Mouse (Mus musculus): ENCODE measurements around the gene Trf. TPM values are rescaled to one million over a fixed set of nuclear protein-coding genes. Genes with fewer than 3 reads are reported as not detected.

Trf gene
- polyA plus RNA-seq (2015; fragmentation: Nextera tagmentation; extraction: Ambion mirVana) = 18,368 and 22,262 TPM in 2 replicates

DNA sequence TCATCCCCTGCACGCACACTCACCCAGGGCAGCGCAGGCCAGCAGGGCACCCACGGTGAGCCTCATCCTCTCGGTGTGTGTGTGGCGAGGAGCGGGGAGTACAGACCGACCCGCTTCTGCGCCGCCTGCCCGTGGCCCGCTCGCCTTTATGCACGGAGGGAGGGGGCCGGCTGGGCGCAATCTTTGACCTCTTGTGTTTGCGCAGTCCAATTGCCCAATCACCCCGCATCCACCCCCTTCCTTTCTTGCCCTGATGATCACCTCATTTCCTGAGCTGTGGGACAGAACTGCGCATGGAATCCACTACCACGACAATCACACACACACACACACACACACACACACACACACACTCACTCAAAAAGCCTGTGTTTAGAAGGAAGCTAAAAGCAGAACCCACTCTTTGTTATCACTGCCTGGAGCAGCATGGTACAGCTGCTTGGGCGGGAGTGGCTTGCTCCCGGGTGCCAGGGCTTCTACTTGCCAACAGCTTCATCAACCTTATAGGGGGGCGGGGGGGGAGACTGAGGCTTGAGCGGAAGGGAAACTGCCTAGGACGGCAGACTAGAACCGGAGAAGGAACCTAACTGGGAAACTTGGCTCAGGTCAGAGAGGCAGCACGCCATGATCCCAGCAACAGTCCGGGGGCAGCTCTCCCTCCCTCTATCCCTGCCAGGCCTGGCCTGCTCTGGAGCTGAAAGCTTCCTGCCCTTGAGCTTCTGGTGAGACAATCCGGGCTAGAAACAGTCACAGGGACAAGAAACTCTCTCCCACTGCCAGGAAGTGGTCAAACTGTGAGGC, at the start of gene Trf, which contains the start of gene Gm20425:
Gene Trf, minus strand, starts transcription at position 294 of the 801 bp plus-strand sequence.
Gene Gm20425, minus strand, starts transcription at position 157 of the 801 bp plus-strand sequence.
- Histone ChIP-seq H3K27ac (ENCODE audit: low read length) (peak within 1 kb of the TSS; percentile 81), H3K36me3 (ENCODE audit: control insufficient read depth, insufficient read depth) (no peaks in the 10 kb centered on the region), H3K4me3 (ENCODE audit: low read depth, low read length) (peak within 1 kb of the TSS; percentile 47), H3K27me3 (ENCODE audit: control insufficient read depth, insufficient read depth, low read depth, low read length) (no peaks in the 10 kb centered on the region), H3K4me1 (ENCODE audit: control insufficient read depth, low read depth, low read length) (peaks cover 12% of the 10 kb centered on the region), H3K9me3 (replicated peaks; ENCODE audit: control insufficient read depth, low read length) (no peaks in the 10 kb centered on the region), H3K4me2 (ENCODE audit: low read depth, low read length) (peak within 1 kb of the TSS; percentile 49), H3K9ac (ENCODE audit: low read depth, low read length) (peak within 1 kb of the TSS; percentile 43)
- ATAC-seq (ENCODE audit: low read depth) = peak; percentile 72
- WGBS (ENCODE audit: insufficient replicate concordance) = 8% methylated on average over 29 of the region's 29 CpGs

DNA sequence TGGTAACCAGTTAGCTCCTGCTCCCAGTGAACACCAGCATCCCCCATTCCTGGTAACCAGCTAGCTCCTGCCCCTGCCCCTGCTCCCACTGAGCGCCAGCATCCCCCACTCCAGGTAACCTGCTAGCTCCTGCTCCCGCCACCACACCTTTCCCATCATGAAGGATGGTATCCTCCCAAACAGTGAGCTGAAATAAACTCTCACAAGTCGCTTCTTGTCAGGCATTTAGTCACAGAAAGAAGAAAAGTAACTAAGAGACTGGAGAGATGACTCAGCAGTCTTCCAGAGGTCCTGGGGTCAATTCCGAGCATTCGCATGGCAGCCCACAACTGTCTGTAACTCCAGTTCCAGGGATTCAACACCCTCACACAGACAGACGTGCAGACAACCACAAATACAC, 46.6 kb upstream of the Trf start:
- no peak overlapping the region for H3K9ac ChIP-seq (ENCODE audit: low read depth, low read length)
- H3K9me3 ChIP-seq (replicated peaks; ENCODE audit: control insufficient read depth, low read length) = no peaks in the 10 kb centered on the region
- no peak overlapping the region for H3K4me2 ChIP-seq (ENCODE audit: low read depth, low read length)
- H3K4me1 ChIP-seq (ENCODE audit: control insufficient read depth, low read depth, low read length) = peaks cover 8% of the 10 kb centered on the region
- WGBS (ENCODE audit: insufficient replicate concordance) = 85% methylated on average over 6 of the region's 6 CpGs
- no peak overlapping the region for H3K27ac ChIP-seq (ENCODE audit: low read length)
- H3K27me3 ChIP-seq (ENCODE audit: control insufficient read depth, insufficient read depth, low read depth, low read length) = no peaks in the 10 kb centered on the region
- no peak overlapping the region for H3K4me3 ChIP-seq (ENCODE audit: low read depth, low read length)
- H3K36me3 ChIP-seq (ENCODE audit: control insufficient read depth, insufficient read depth) = peaks cover 51% of the 10 kb centered on the region
- ATAC-seq (ENCODE audit: low read depth) = no peak

DNA sequence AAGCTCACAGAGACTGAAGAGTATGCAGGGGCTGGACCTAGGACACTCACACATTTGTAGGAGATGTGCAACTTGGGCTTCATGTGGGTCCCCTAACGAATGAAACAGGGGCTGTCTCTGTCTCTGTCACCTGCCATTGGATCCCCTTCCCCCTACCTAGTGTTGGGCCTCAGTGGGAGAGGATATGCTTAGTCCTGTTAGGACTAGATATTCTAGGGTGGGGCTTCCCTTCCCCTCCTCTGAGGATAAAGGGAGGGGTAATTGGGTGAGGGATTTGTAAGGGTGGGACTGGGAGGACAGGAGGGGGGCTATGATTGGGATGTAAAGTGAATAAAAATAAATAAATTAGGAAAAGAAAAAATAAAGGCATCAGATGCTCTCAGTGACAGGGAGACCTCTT, 45.4 kb upstream of the Trf start:
- peaks cover 43% of the 10 kb centered on the region for H3K36me3 ChIP-seq (ENCODE audit: control insufficient read depth, insufficient read depth)
- no peak overlapping the region for H3K4me3 ChIP-seq (ENCODE audit: low read depth, low read length)
- no peaks in the 10 kb centered on the region for H3K9me3 ChIP-seq (replicated peaks; ENCODE audit: control insufficient read depth, low read length)
- H3K4me1 ChIP-seq (ENCODE audit: control insufficient read depth, low read depth, low read length) = peaks cover 8% of the 10 kb centered on the region
- no peak for ATAC-seq (ENCODE audit: low read depth)
- H3K27me3 ChIP-seq (ENCODE audit: control insufficient read depth, insufficient read depth, low read depth, low read length) = no peaks in the 10 kb centered on the region
- WGBS (ENCODE audit: insufficient replicate concordance) = 48% methylated on average over 1 of the region's 1 CpGs
- no peak overlapping the region for H3K9ac ChIP-seq (ENCODE audit: low read depth, low read length)
- no peak overlapping the region for H3K27ac ChIP-seq (ENCODE audit: low read length)
- no peak overlapping the region for H3K4me2 ChIP-seq (ENCODE audit: low read depth, low read length)

DNA sequence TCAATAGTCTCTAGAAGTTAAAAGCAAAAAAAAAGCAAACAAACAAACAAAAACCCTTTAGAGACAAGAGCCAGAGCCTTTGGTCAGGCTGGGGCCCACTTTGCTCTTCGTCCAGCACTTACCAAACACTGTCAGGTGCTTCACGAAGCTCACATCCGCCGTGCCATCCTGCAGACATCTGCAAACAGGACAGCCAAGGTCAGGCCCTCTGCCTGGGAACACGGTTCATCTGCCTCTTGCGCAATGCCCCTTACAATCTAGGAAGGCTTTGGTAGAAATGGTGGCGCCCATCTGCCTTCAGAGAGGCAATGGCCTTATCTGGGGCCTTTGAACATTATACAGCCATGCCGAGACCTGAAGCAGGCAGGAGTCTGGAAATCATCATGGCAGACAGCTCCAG, 44.6 kb upstream of the Trf start:
- Histone ChIP-seq H3K9ac (ENCODE audit: low read depth, low read length) (no peak overlapping the region), H3K27me3 (ENCODE audit: control insufficient read depth, insufficient read depth, low read depth, low read length) (no peaks in the 10 kb centered on the region), H3K9me3 (replicated peaks; ENCODE audit: control insufficient read depth, low read length) (no peaks in the 10 kb centered on the region), H3K4me3 (ENCODE audit: low read depth, low read length) (no peak overlapping the region), H3K36me3 (ENCODE audit: control insufficient read depth, insufficient read depth) (peaks cover 35% of the 10 kb centered on the region), H3K4me2 (ENCODE audit: low read depth, low read length) (no peak overlapping the region), H3K27ac (ENCODE audit: low read length) (no peak overlapping the region), H3K4me1 (ENCODE audit: control insufficient read depth, low read depth, low read length) (peaks cover 8% of the 10 kb centered on the region)
- 58% methylated on average over 8 of the region's 8 CpGs for WGBS (ENCODE audit: insufficient replicate concordance)
- peak; percentile 76 for ATAC-seq (ENCODE audit: low read depth)

DNA sequence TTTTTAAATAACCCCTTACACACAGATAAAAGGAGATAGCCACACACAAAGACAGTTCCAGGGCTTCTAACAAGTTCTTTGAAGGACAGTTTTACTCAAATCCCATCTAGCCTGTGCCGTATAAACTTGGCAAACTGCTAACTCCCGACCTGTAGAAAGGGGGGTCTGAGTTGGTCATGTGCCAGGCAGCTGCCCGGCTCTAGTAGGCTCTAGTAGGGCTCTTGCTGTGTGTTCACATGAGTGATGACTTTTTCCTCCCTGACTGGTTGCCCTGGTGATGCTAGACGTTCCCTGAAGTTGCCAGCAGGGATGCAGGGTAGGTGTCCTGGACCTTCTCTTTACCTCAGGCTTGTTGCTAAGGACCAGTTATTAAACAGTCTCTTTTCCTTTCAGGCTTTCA, 40.9 kb upstream of the Trf start:
- Histone ChIP-seq H3K27ac (ENCODE audit: low read length) (no peak overlapping the region), H3K9me3 (replicated peaks; ENCODE audit: control insufficient read depth, low read length) (no peaks in the 10 kb centered on the region), H3K36me3 (ENCODE audit: control insufficient read depth, insufficient read depth) (peaks cover 27% of the 10 kb centered on the region), H3K4me2 (ENCODE audit: low read depth, low read length) (no peak overlapping the region), H3K4me1 (ENCODE audit: control insufficient read depth, low read depth, low read length) (peaks cover 8% of the 10 kb centered on the region), H3K27me3 (ENCODE audit: control insufficient read depth, insufficient read depth, low read depth, low read length) (no peaks in the 10 kb centered on the region), H3K4me3 (ENCODE audit: low read depth, low read length) (no peak overlapping the region), H3K9ac (ENCODE audit: low read depth, low read length) (no peak overlapping the region)
- 45% methylated on average over 4 of the region's 4 CpGs for WGBS (ENCODE audit: insufficient replicate concordance)
- ATAC-seq (ENCODE audit: low read depth) = no peak

DNA sequence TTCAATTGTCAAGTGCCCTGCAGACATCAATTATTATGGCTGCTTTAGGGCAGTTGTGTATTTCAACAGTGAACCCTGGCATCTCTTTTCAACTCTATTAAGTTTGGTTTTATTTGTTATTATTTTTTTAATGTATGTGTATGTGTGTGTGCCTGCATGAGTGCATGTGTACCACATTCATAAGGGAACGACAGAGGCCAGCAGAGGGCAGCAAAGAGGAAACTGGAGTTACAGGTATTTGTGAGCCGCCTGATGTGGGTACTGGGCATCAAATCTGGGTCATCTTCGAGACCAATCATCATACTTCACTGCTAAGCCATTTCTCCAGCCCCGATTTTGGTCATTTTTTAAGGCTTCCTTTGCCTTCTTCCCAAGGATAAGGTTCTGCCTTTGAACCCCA, 35.5 kb upstream of the Trf start:
- Histone ChIP-seq H3K27me3 (ENCODE audit: control insufficient read depth, insufficient read depth, low read depth, low read length) (no peaks in the 10 kb centered on the region), H3K9me3 (replicated peaks; ENCODE audit: control insufficient read depth, low read length) (no peaks in the 10 kb centered on the region), H3K9ac (ENCODE audit: low read depth, low read length) (no peak overlapping the region), H3K36me3 (ENCODE audit: control insufficient read depth, insufficient read depth) (peaks cover 48% of the 10 kb centered on the region), H3K4me2 (ENCODE audit: low read depth, low read length) (no peak overlapping the region), H3K4me3 (ENCODE audit: low read depth, low read length) (no peak overlapping the region), H3K27ac (ENCODE audit: low read length) (no peak overlapping the region), H3K4me1 (ENCODE audit: control insufficient read depth, low read depth, low read length) (no peaks in the 10 kb centered on the region)
- 80% methylated on average over 4 of the region's 4 CpGs for WGBS (ENCODE audit: insufficient replicate concordance)
- no peak for ATAC-seq (ENCODE audit: low read depth)

DNA sequence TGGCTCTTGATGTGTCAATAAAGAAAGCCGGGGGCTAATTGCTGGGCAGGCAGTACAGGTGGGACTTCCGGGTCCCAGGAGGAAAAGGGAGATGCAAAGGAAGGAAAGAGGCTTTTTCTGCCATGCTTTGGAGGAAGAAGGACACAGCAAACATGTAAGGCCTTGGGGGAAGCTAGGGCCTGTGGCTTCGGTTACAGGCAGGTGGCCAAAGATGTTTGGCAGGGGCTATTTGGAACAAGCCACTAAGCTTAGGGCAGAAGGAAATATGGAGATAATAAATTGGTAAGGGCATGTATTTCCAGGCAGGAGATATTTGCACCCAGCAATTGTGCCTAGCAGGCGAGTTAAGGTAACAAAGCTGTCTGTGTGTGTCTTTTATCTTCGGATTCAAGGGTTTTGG, 22.7 kb upstream of the Trf start:
- H3K4me2 ChIP-seq (ENCODE audit: low read depth, low read length) = no peak overlapping the region
- WGBS (ENCODE audit: insufficient replicate concordance) = 72% methylated on average over 5 of the region's 5 CpGs
- H3K27ac ChIP-seq (ENCODE audit: low read length) = no peak overlapping the region

DNA sequence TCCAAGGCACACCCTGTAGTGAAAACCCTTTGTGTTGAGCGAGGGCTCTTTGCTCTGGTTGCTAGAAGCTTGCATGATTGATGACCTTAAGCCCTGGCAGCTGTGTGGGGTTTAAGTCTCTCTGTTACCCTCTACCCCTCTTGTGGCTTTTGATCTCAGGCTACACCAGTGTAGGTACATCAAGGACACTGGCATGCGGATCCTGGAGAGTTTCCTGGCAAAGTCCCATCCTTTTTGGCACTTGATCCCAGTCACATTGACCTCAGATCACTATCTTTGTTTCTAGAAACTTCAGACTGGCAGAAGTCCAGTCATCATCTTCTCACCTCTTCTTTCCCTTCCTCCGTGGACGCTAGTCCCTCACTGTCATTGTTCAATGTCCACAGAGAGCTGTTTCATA, 18.4 kb upstream of the Trf start:
- no peak overlapping the region for H3K27ac ChIP-seq (ENCODE audit: low read length)
- WGBS (ENCODE audit: insufficient replicate concordance) = 56% methylated on average over 4 of the region's 4 CpGs
- no peak overlapping the region for H3K4me2 ChIP-seq (ENCODE audit: low read depth, low read length)
- peaks cover 4% of the 10 kb centered on the region for H3K4me1 ChIP-seq (ENCODE audit: control insufficient read depth, low read depth, low read length)
- H3K36me3 ChIP-seq (ENCODE audit: control insufficient read depth, insufficient read depth) = peaks cover 8% of the 10 kb centered on the region
- no peaks in the 10 kb centered on the region; the same call in 1 of the 2 replicates for H3K9me3 ChIP-seq (replicated peaks; ENCODE audit: control insufficient read depth, low read length)
- no peak overlapping the region for H3K9ac ChIP-seq (ENCODE audit: low read depth, low read length)
- no peaks in the 10 kb centered on the region for H3K27me3 ChIP-seq (ENCODE audit: control insufficient read depth, insufficient read depth, low read depth, low read length)
- H3K4me3 ChIP-seq (ENCODE audit: low read depth, low read length) = no peak overlapping the region
- ATAC-seq (ENCODE audit: low read depth) = no peak

More for the DNA sequence above, 22.7 kb upstream of the Trf start:
- Histone ChIP-seq H3K27me3 (ENCODE audit: control insufficient read depth, insufficient read depth, low read depth, low read length) (no peaks in the 10 kb centered on the region), H3K9me3 (replicated peaks; ENCODE audit: control insufficient read depth, low read length) (no peaks in the 10 kb centered on the region; the same call in 1 of the 2 replicates), H3K4me1 (ENCODE audit: control insufficient read depth, low read depth, low read length) (no peaks in the 10 kb centered on the region), H3K4me3 (ENCODE audit: low read depth, low read length) (no peak overlapping the region), H3K9ac (ENCODE audit: low read depth, low read length) (no peak overlapping the region), H3K36me3 (ENCODE audit: control insufficient read depth, insufficient read depth) (peaks cover 27% of the 10 kb centered on the region)
- ATAC-seq (ENCODE audit: low read depth) = no peak

DNA sequence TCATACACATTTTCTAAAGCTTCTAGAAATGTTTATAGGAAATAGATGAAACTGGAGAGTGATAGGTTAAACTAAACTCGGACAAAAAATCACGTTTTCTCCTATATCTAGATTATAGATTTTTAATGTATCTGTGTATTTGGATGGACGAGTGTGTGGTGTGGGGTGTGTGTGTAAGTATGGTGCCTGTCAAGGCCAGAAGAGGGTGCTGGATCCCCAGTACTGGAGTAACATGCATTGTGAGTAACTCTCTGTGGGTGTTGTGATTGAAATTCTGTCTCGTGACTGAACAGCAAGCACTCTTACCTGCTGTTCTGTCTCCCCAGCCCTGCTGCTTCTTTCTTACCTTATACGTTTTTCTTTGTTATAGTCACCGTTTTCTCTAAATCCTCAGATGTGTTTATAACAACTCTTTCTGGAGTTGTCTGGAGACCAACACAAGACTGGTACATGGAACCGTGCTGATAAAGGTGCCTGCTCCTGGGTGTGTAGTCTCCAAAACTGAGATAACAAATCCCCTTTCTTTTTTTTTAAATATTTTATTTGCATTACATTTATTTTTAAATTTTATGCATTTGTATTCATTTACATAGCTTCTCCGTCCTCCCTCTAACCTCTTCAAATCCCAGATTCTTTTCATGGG, 16.4 kb upstream of the Trf start:
- H3K36me3 ChIP-seq (ENCODE audit: control insufficient read depth, insufficient read depth) = peaks cover 5% of the 10 kb centered on the region; the same call in 1 of the 2 replicates
- H3K27me3 ChIP-seq (ENCODE audit: control insufficient read depth, insufficient read depth, low read depth, low read length) = no peaks in the 10 kb centered on the region
- peaks cover 6% of the 10 kb centered on the region for H3K4me1 ChIP-seq (ENCODE audit: control insufficient read depth, low read depth, low read length)
- ATAC-seq (ENCODE audit: low read depth) = peak; percentile 55
- no peak overlapping the region for H3K9ac ChIP-seq (ENCODE audit: low read depth, low read length)
- H3K27ac ChIP-seq (ENCODE audit: low read length) = no peak overlapping the region
- WGBS (ENCODE audit: insufficient replicate concordance) = 41% methylated on average over 8 of the region's 8 CpGs
- no peak overlapping the region for H3K4me2 ChIP-seq (ENCODE audit: low read depth, low read length)
- H3K9me3 ChIP-seq (replicated peaks; ENCODE audit: control insufficient read depth, low read length) = no peaks in the 10 kb centered on the region
- no peak overlapping the region for H3K4me3 ChIP-seq (ENCODE audit: low read depth, low read length)
